17 mouse cellular contexts compared by ENCODE assay signal in the genomic region with DNA sequence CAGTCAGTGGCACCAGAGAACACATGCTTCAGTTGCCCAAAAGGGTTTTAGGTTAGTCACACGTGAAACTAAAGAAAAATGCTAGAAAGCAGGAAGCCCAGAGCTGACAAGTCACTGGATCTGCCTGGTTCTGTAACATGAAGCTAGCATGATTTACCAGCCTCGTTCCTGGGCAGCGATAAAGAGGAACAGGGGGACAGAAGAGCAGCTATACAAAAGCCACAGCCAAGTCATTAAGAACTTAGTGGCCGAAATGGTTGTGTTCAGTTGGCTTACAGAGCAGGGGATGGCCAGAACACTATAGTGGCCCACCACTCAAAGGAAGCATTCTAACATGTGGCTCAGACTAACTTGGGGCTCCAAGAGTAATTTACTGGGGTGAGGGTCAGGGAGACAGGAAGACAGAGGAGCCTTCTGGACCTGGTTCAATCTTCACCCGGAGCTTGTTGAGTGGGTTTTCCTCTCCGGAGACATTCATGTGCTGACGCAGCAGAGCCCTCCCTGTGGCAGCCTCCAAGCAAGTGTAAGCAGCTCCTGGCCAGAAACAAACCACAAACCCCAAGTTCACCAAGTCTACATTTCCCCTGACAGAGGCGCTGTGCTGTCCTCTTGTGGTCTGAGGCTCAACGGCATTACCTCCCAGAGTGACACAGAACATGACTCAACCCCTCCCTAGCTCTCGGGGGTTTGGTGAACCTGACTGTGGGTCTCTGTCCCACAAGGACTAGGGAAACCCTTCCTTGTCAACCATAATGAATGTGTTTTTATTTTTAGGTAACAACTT. TPM values are rescaled to one million over a fixed set of nuclear protein-coding genes. Genes with fewer than 3 reads are reported as not detected.
DNase-seq lines count a peak whose midpoint lies in the region; ATAC-seq and TF ChIP-seq lines count a peak whose summit lies in the region.
"Had no signal": no experiment of that assay in that cellular context is flagged by ENCODE, and none has a peak within 500 bp of the region (broad histone marks: within the 10 kb centered on the region; RNA-seq: fewer than 3 reads in every experiment).

No protein-coding gene starts in this region.

- no peak overlapping the region for H3K4me2 ChIP-seq in intestine, postnatal 0 days (replicated peaks; ENCODE audit: low read depth)
- no peak overlapping the region for H3K4me2 ChIP-seq in intestine, embryonic 16.5 days (ENCODE audit: low read depth, low read length)
- H3K4me2 ChIP-seq: embryonic facial prominence, embryonic 13.5 days had no signal

- no peak overlapping the region for H3K9ac ChIP-seq in intestine, postnatal 0 days (ENCODE audit: low read depth, low read length)
- H3K9ac ChIP-seq in intestine, embryonic 16.5 days (ENCODE audit: low read depth, low read length) = no peak overlapping the region
- H3K9ac ChIP-seq: embryonic facial prominence, embryonic 13.5 days had no signal

- H3K27me3 ChIP-seq in intestine, postnatal 0 days (replicated peaks; ENCODE audit: control insufficient read depth, insufficient read depth, low read length) = no peaks in the 10 kb centered on the region
- H3K27me3 ChIP-seq in intestine, embryonic 16.5 days (replicated peaks; ENCODE audit: control insufficient read depth, insufficient read depth, low read length) = no peaks in the 10 kb centered on the region
- H3K27me3 ChIP-seq in megakaryocyte, embryonic 14.5 days (replicated peaks) = no peaks in the 10 kb centered on the region
- no peaks in the 10 kb centered on the region for H3K27me3 ChIP-seq in limb, embryonic 10.5 days (ENCODE audit: low read depth, poor library complexity, severe bottlenecking)
- H3K27me3 ChIP-seq: embryonic facial prominence, embryonic 13.5 days had no signal

- no peaks in the 10 kb centered on the region for H3K9me3 ChIP-seq in intestine, postnatal 0 days (ENCODE audit: control insufficient read depth)
- H3K9me3 ChIP-seq in intestine, embryonic 16.5 days (ENCODE audit: control insufficient read depth, low read length) = no peaks in the 10 kb centered on the region
- H3K9me3 ChIP-seq in megakaryocyte, embryonic 14.5 days = no peaks in the 10 kb centered on the region
- H3K9me3 ChIP-seq in limb, embryonic 10.5 days (replicated peaks) = no peaks in the 10 kb centered on the region
- H3K9me3 ChIP-seq: embryonic facial prominence, embryonic 13.5 days had no signal

- WGBS in intestine, postnatal 0 days = 74% methylated on average over 10 of the region's 10 CpGs
- 79% methylated on average over 10 of the region's 10 CpGs for WGBS in intestine, embryonic 16.5 days
- WGBS in limb, embryonic 10.5 days = 92% methylated on average over 10 of the region's 10 CpGs

- peaks cover 82% of the 10 kb centered on the region for H3K36me3 ChIP-seq in intestine, postnatal 0 days (ENCODE audit: control insufficient read depth, insufficient read depth)
- peaks cover 32% of the 10 kb centered on the region for H3K36me3 ChIP-seq in intestine, embryonic 16.5 days (ENCODE audit: control insufficient read depth, insufficient read depth, low read length)
- peaks cover 51% of the 10 kb centered on the region for H3K36me3 ChIP-seq in megakaryocyte, embryonic 14.5 days (replicated peaks; ENCODE audit: low read length)
- peaks cover 91% of the 10 kb centered on the region for H3K36me3 ChIP-seq in limb, embryonic 10.5 days

- H3K4me3 ChIP-seq in intestine, postnatal 0 days (ENCODE audit: low read depth, low read length) = no peak overlapping the region
- H3K4me3 ChIP-seq in intestine, embryonic 16.5 days (ENCODE audit: low read length) = no peak overlapping the region
- peak overlapping the region; percentile 60 for H3K4me3 ChIP-seq in megakaryocyte, embryonic 14.5 days (replicated peaks)
- no peak overlapping the region for H3K4me3 ChIP-seq in limb, embryonic 10.5 days
- H3K4me3 ChIP-seq: embryonic facial prominence, embryonic 13.5 days had no signal

- peak; percentile 98 for DNase-seq in 416B (ENCODE audit: low read depth)
- DNase-seq in heart, postnatal 4 days = no peak
- no peak for DNase-seq in gastrocnemius, adult 18-20 months (ENCODE audit: low spot score)
- DNase-seq in limb, embryonic 10.5 days (ENCODE audit: low spot score) = no peak
- DNase-seq: cerebellum, postnatal 10 days; heart, adult 11 months; heart, postnatal 10 days; kidney, adult 11 months; right cerebral cortex, postnatal 4 days had no signal

- H3K27ac ChIP-seq in intestine, postnatal 0 days (ENCODE audit: low read depth, low read length) = peak overlapping the region; percentile 86
- no peak overlapping the region for H3K27ac ChIP-seq in intestine, embryonic 16.5 days (ENCODE audit: low read length)
- H3K27ac ChIP-seq in limb, embryonic 10.5 days = no peak overlapping the region
- H3K27ac ChIP-seq: embryonic facial prominence, embryonic 13.5 days had no signal

- no peaks in the 10 kb centered on the region for H3K4me1 ChIP-seq in intestine, postnatal 0 days (replicated peaks; ENCODE audit: control insufficient read depth, insufficient read depth, low read length)
- H3K4me1 ChIP-seq in intestine, embryonic 16.5 days (ENCODE audit: control insufficient read depth, insufficient read depth, low read length) = peaks cover 12% of the 10 kb centered on the region; the same call in 1 of the 2 replicates
- peaks cover 21% of the 10 kb centered on the region for H3K4me1 ChIP-seq in megakaryocyte, embryonic 14.5 days
- H3K4me1 ChIP-seq in limb, embryonic 10.5 days = no peaks in the 10 kb centered on the region
- H3K4me1 ChIP-seq: embryonic facial prominence, embryonic 13.5 days had no signal

- TF ChIP-seq CTCF in intestine, postnatal 0 days (IDR thresholded peaks at IDR 0.05; ENCODE audit: low read depth) = peak; percentile 52

- no peak for ATAC-seq in intestine, postnatal 0 days
- no peak for ATAC-seq in intestine, embryonic 16.5 days
- ATAC-seq in common myeloid progenitor, adult 5-6 weeks (replicated peaks; ENCODE audit: low read depth, poor library complexity, severe bottlenecking) = peak; percentile 92
- ATAC-seq: forebrain, embryonic 16.5 days had no signal

RNA-seq across cellular contexts. Expression of a gene that starts 9.5 kb away (rescaled TPM):
- 159 and 164 TPM in 2 replicates for polyA plus RNA-seq in intestine, postnatal 0 days (2015; fragmentation: Nextera tagmentation; extraction: Ambion mirVana)
- polyA plus RNA-seq in intestine, embryonic 16.5 days (2015; fragmentation: Nextera tagmentation; extraction: Ambion mirVana) = 264 and 267 TPM in 2 replicates
- total RNA-seq in common myeloid progenitor, adult 5-6 weeks (2017) = not detected in 2 replicates
- not detected in 2 replicates for polyA plus RNA-seq in megakaryocyte, embryonic 14.5 days (2012; ENCODE audit: insufficient read depth, low replicate concordance)
- under 1 TPM; 0.50 to 0.74 TPM for total RNA-seq in heart, postnatal 4 days (2021)
- under 1 TPM; 0.59 to 0.62 TPM for total RNA-seq in gastrocnemius, adult 18-20 months (2021)
- polyA plus RNA-seq in limb, embryonic 10.5 days (2016; fragmentation: Nextera tagmentation; extraction: Ambion mirVana) = 8.2 and 8.8 TPM in 2 replicates
- total RNA-seq: layer of hippocampus, adult 8-10 months; left cerebral cortex, postnatal 14 days had no signal

RNA-seq across cellular contexts. Expression of a gene that starts 16.0 kb away (rescaled TPM):
- 136 and 141 TPM in 2 replicates for polyA plus RNA-seq in intestine, postnatal 0 days (2015; fragmentation: Nextera tagmentation; extraction: Ambion mirVana)
- 174 and 193 TPM in 2 replicates for polyA plus RNA-seq in intestine, embryonic 16.5 days (2015; fragmentation: Nextera tagmentation; extraction: Ambion mirVana)
- 34.2 and 51.4 TPM in 2 replicates for total RNA-seq in common myeloid progenitor, adult 5-6 weeks (2017)
- 15.5 and 18.7 TPM in 2 replicates for polyA plus RNA-seq in megakaryocyte, embryonic 14.5 days (2012; ENCODE audit: insufficient read depth, low replicate concordance)
- 10 to 100 TPM; 18.9 to 23.3 TPM for total RNA-seq in heart, postnatal 4 days (2021)
- total RNA-seq in gastrocnemius, adult 18-20 months (2021) = 10 to 100 TPM; 11.6 to 12.1 TPM
- 103 and 113 TPM in 2 replicates for polyA plus RNA-seq in limb, embryonic 10.5 days (2016; fragmentation: Nextera tagmentation; extraction: Ambion mirVana)

RNA-seq across cellular contexts. Expression of a gene that starts 45.7 kb away (rescaled TPM):
- 257 and 271 TPM in 2 replicates for polyA plus RNA-seq in intestine, postnatal 0 days (2015; fragmentation: Nextera tagmentation; extraction: Ambion mirVana)
- 247 and 268 TPM in 2 replicates for polyA plus RNA-seq in intestine, embryonic 16.5 days (2015; fragmentation: Nextera tagmentation; extraction: Ambion mirVana)
- 18.6 and 29.8 TPM in 2 replicates for total RNA-seq in common myeloid progenitor, adult 5-6 weeks (2017)
- 2.2 and 5.0 TPM in 2 replicates for polyA plus RNA-seq in megakaryocyte, embryonic 14.5 days (2012; ENCODE audit: insufficient read depth, low replicate concordance)
- total RNA-seq in heart, postnatal 4 days (2021) = 100 to 1,000 TPM; 392 to 414 TPM
- 100 to 1,000 TPM; 279 to 302 TPM for total RNA-seq in gastrocnemius, adult 18-20 months (2021)
- 201 and 243 TPM in 2 replicates for polyA plus RNA-seq in limb, embryonic 10.5 days (2016; fragmentation: Nextera tagmentation; extraction: Ambion mirVana)

RNA-seq across cellular contexts. Expression of a gene that starts 56.8 kb away (rescaled TPM):
- 11.8 and 13.5 TPM in 2 replicates for polyA plus RNA-seq in intestine, postnatal 0 days (2015; fragmentation: Nextera tagmentation; extraction: Ambion mirVana)
- 10.6 and 11.7 TPM in 2 replicates for polyA plus RNA-seq in intestine, embryonic 16.5 days (2015; fragmentation: Nextera tagmentation; extraction: Ambion mirVana)
- not detected in 2 replicates for total RNA-seq in common myeloid progenitor, adult 5-6 weeks (2017)
- polyA plus RNA-seq in megakaryocyte, embryonic 14.5 days (2012; ENCODE audit: insufficient read depth, low replicate concordance) = not detected in 2 replicates
- 1 to 10 TPM; 1.4 to 1.6 TPM for total RNA-seq in heart, postnatal 4 days (2021)
- 10 to 100 TPM in 1 of 2 experiments, 1 to 10 TPM in 1; 6.0 to 10.8 TPM for total RNA-seq in gastrocnemius, adult 18-20 months (2021)
- polyA plus RNA-seq in limb, embryonic 10.5 days (2016; fragmentation: Nextera tagmentation; extraction: Ambion mirVana) = 0.28 and 0.39 TPM in 2 replicates

Comparison
In these comparisons a context has a peak if more than half of its experiments do, and no peak if none do; other contexts are left out.
1. RNA of a gene that starts 9.5 kb away (polyA plus RNA-seq): 264 to 267 TPM in intestine, embryonic 16.5 days and 159 to 164 TPM in intestine, postnatal 0 days; 8.2 to 8.8 TPM in limb, embryonic 10.5 days and not detected in megakaryocyte, embryonic 14.5 days; every median in the first group is over 10 times any median in the second.
2. RNA of a gene that starts 45.7 kb away (polyA plus RNA-seq): 257 to 271 TPM in intestine, postnatal 0 days, 247 to 268 TPM in intestine, embryonic 16.5 days and 201 to 243 TPM in limb, embryonic 10.5 days; 2.2 to 5.0 TPM in megakaryocyte, embryonic 14.5 days; every median in the first group is over 10 times any median in the second.